Mouse (Mus musculus) CH12.LX (cell line): ENCODE results near the gene Il12rb1. TPM values are rescaled to one million over a fixed set of nuclear protein-coding genes. Genes with fewer than 3 reads are reported as not detected.
A peak's percentile ranks its signal among the peaks of the same experiment; 100 is the strongest.

ENCODE experiments used
- DNase-seq: peaks from one replicate; pipeline ENCODE4 v3.0.0-alpha.2; 2013; ENCODE audit errors: extremely low read depth
- H3K27ac ChIP-seq: 2 replicates; pipeline ENCODE4 v1.5.1; 2012; ENCODE audit warnings: low read depth, mild to moderate bottlenecking, control low read depth, moderate library complexity; ENCODE audit not compliant: insufficient read depth
- H3K27me3 ChIP-seq: replicated peaks from 2 replicates; pipeline ENCODE3; 2012; ENCODE audit warnings: inconsistent platforms
- H3K36me3 ChIP-seq, 2 experiments: replicated peaks in 1 of 2; 2 replicates each; pipeline versions ENCODE3 to v1.6.1; 2012; ENCODE audit warnings: inconsistent platforms in 1 of 2, low read length in 1 of 2, mild to moderate bottlenecking in 1 of 2, mixed read lengths in 1 of 2, moderate library complexity in 1 of 2; ENCODE audit not compliant: control insufficient read depth in 1 of 2, insufficient read depth in 1 of 2
- H3K4me1 ChIP-seq, 2 experiments: 2 replicates each; pipeline ENCODE4 v1.6.1; 2012; ENCODE audit warnings: inconsistent platforms in 1 of 2, moderate library complexity in 1 of 2; ENCODE audit not compliant: insufficient read depth in 2 of 2, control insufficient read depth in 1 of 2
- H3K4me2 ChIP-seq: 2 replicates; pipeline ENCODE4 v1.6.1; 2012; ENCODE audit warnings: low read depth, mild to moderate bottlenecking, control low read depth; ENCODE audit not compliant: poor library complexity, insufficient read depth, severe bottlenecking
- H3K4me3 ChIP-seq, 3 experiments: fragments of 150-350 bp in 1 of 3; sonication (generic) in 1 of 3; replicated peaks in 1 of 3; 2 replicates each; pipeline versions ENCODE3 to v1.5.1; 2011 to 2012; ENCODE audit warnings: low read depth in 2 of 3, low read length in 2 of 3, mild to moderate bottlenecking in 2 of 3, moderate library complexity in 2 of 3, control low read depth in 1 of 3, improper control_type of control experiment in 1 of 3, inconsistent platforms in 1 of 3, mixed read lengths in 1 of 3; ENCODE audit not compliant: poor library complexity in 1 of 3
- H3K79me2 ChIP-seq: replicated peaks from 2 replicates; pipeline ENCODE4 v1.6.1; 2012; ENCODE audit warnings: mild to moderate bottlenecking, moderate library complexity; ENCODE audit not compliant: control insufficient read depth, poor library complexity, insufficient read depth, severe bottlenecking; ENCODE audit errors: extremely low read depth
- H3K9ac ChIP-seq: 2 replicates; pipeline ENCODE4 v1.6.1; 2012; ENCODE audit warnings: low read depth, mild to moderate bottlenecking, control low read depth, moderate library complexity; ENCODE audit not compliant: insufficient read depth
- H3K9me3 ChIP-seq: replicated peaks from 2 replicates; pipeline ENCODE3; 2012; ENCODE audit warnings: low read length, inconsistent platforms, mixed read lengths
- BHLHE40 ChIP-seq: IDR thresholded peaks from 2 replicates; pipeline ENCODE4 v1.6.1; 2011; ENCODE audit warnings: mild to moderate bottlenecking, low read depth, low read length, improper control_type of control experiment
- CHD2 ChIP-seq: IDR thresholded peaks from 2 replicates; pipeline ENCODE4 v1.6.1; 2011; ENCODE audit warnings: low read length, improper control_type of control experiment
- CTCF ChIP-seq, 2 experiments: IDR thresholded peaks in 1 of 2; conservative IDR thresholded peaks in 1 of 2; 2 replicates each; pipeline ENCODE4 v1.5.1; 2011 to 2012; ENCODE audit warnings: low read depth in 2 of 2, low read length in 2 of 2, improper control_type of control experiment in 1 of 2, inconsistent platforms in 1 of 2, mild to moderate bottlenecking in 1 of 2, moderate library complexity in 1 of 2
- E2F4 ChIP-seq: IDR thresholded peaks from 2 replicates; pipeline ENCODE4 v1.6.1; 2011; ENCODE audit warnings: low read depth, low read length, improper control_type of control experiment; ENCODE audit not compliant: insufficient replicate concordance
- ELF1 ChIP-seq: IDR thresholded peaks from 2 replicates; pipeline ENCODE4 v1.6.1; 2014; ENCODE audit warnings: low read depth, mild to moderate bottlenecking, inconsistent platforms, low read length, improper control_type of control experiment
- EP300 ChIP-seq: IDR thresholded peaks from 2 replicates; pipeline ENCODE4 v1.6.1; 2011; ENCODE audit warnings: low read length, improper control_type of control experiment
- GABPA ChIP-seq: IDR thresholded peaks from 2 replicates; pipeline ENCODE4 v1.6.1; 2012; ENCODE audit warnings: low read depth, low read length, improper control_type of control experiment, inconsistent platforms; ENCODE audit not compliant: insufficient replicate concordance
- JUN ChIP-seq: IDR thresholded peaks from 2 replicates; pipeline ENCODE4 v1.6.1; 2011; ENCODE audit warnings: low read depth, mild to moderate bottlenecking, low read length, improper control_type of control experiment, moderate library complexity; ENCODE audit not compliant: insufficient read depth
- MAZ ChIP-seq: IDR thresholded peaks from 2 replicates; pipeline ENCODE4 v1.6.1; 2012; ENCODE audit warnings: low read depth, mild to moderate bottlenecking, inconsistent platforms, low read length, improper control_type of control experiment, moderate library complexity
- MEF2A ChIP-seq: IDR thresholded peaks from 2 replicates; pipeline ENCODE4 v1.6.1; 2014; ENCODE audit warnings: low read depth, mild to moderate bottlenecking, inconsistent platforms, low read length, improper control_type of control experiment, borderline replicate concordance
- MYC ChIP-seq: IDR thresholded peaks from 2 replicates; pipeline ENCODE4 v1.6.1; 2011; ENCODE audit warnings: low read depth, mild to moderate bottlenecking, improper control_type of control experiment, low read length
- NRF1 ChIP-seq: IDR thresholded peaks from 2 replicates; pipeline ENCODE4 v1.6.1; 2014; ENCODE audit warnings: low read depth, mild to moderate bottlenecking, inconsistent platforms, low read length, improper control_type of control experiment, moderate library complexity
- PAX5 ChIP-seq: IDR thresholded peaks from 2 replicates; pipeline ENCODE4 v1.6.1; 2012; ENCODE audit warnings: low read length, inconsistent platforms, mixed read lengths
- POLR2A ChIP-seq: IDR thresholded peaks from 2 replicates; pipeline ENCODE4 v1.6.1; 2011; ENCODE audit warnings: low read depth, mild to moderate bottlenecking, improper control_type of control experiment, low read length
- POLR2AphosphoS2 ChIP-seq: IDR thresholded peaks from 2 replicates; pipeline ENCODE4 v1.6.1; 2011; ENCODE audit warnings: low read depth, low read length, improper control_type of control experiment
- RAD21 ChIP-seq: IDR thresholded peaks from 2 replicates; pipeline ENCODE4 v1.6.1; 2011; ENCODE audit warnings: low read depth, mild to moderate bottlenecking, low read length, improper control_type of control experiment, moderate library complexity
- RCOR1 ChIP-seq: conservative IDR thresholded peaks from 2 replicates; pipeline ENCODE4 v1.6.1; 2012; ENCODE audit warnings: low read depth, mild to moderate bottlenecking, inconsistent platforms, low read length, improper control_type of control experiment
- SIN3A ChIP-seq: IDR thresholded peaks from 2 replicates; pipeline ENCODE4 v1.6.1; 2012; ENCODE audit warnings: low read length, improper control_type of control experiment, inconsistent platforms
- TCF12 ChIP-seq: IDR thresholded peaks from 2 replicates; pipeline ENCODE4 v1.6.1; 2014; ENCODE audit warnings: low read depth, mild to moderate bottlenecking, inconsistent platforms, low read length, improper control_type of control experiment
- UBTF ChIP-seq: IDR thresholded peaks from 2 replicates; pipeline ENCODE4 v1.6.1; 2012; ENCODE audit warnings: low read depth, mild to moderate bottlenecking, inconsistent platforms, low read length, improper control_type of control experiment, moderate library complexity
- USF1 ChIP-seq: IDR thresholded peaks from 2 replicates; pipeline ENCODE4 v1.6.1; 2014; ENCODE audit warnings: low read depth, mild to moderate bottlenecking, inconsistent platforms, low read length, improper control_type of control experiment
- ZC3H11A ChIP-seq: IDR thresholded peaks from 2 replicates; pipeline ENCODE4 v1.6.1; 2012; ENCODE audit warnings: low read depth, mild to moderate bottlenecking, inconsistent platforms, low read length, improper control_type of control experiment
- ZNF384 ChIP-seq: IDR thresholded peaks from 2 replicates; pipeline ENCODE4 v1.6.1; 2012; ENCODE audit warnings: low read depth, low read length, improper control_type of control experiment, inconsistent platforms
- dilution Hi-C: fragments of 300-500 bp; cut with MboI; formaldehyde crosslinking; loops from 2 replicates; pipeline ENCODE4 v1.14.3; 2020; ENCODE audit warnings: low sequenced_read_pairs; ENCODE audit not compliant: extremely low pct_unique_long_range_greater_than_20kb, extremely low pct_ligation_motif_present
- in situ Hi-C: fragments of 300-500 bp; cut with MboI; formaldehyde crosslinking; loops from 3 replicates; pipeline ENCODE4 v1.14.3; 2019; ENCODE audit warnings: low sequenced_read_pairs, low pct_ligation_motif_present, low pct_unique_long_range_greater_than_20kb, mixed read lengths
- polyA plus RNA-seq: library from polyadenylated mRNA; unstranded; fragments of >175 nt; gene quantifications from 2 replicates; pipeline ENCODE4 v1.2.1, GENCODE M21; 2012; ENCODE audit warnings: low read depth; ENCODE audit not compliant: insufficient read length
- total RNA-seq, 2 experiments: library from RNA; depleted of rRNA; stranded (reverse); fragments of 300-350 nt in 1 of 2; fragments of >200 nt in 1 of 2; gene quantifications; 2 replicates each; pipeline ENCODE4 v1.2.3; 2012 to 2014

Il12rb1 gene
- total and polyA plus RNA-seq, 3 experiments, result 4.5 to 23.2 (median 12.5) TPM

DNA sequence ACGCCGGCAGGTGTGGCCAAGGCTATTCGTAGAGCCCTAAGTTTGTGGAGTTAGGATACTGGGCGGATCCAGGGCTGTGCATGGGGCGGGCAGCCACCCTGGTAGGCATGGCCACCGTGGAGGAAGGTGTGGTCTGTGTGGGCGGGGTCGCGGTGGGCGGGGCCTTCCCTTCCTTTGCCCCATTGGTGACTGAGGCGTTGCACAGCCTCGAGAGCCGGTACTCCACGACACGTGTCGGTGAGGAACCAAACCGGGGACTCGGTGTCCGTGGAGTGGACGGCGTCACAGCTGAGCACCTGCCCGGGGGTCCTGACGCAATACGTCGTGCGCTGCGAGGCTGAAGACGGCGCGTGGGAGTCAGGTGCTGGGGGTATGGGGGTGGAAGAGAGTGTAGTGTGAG is 8.4 kb downstream of the Il12rb1 start:
- H3K4me3 ChIP-seq, result no peak overlapping the region
- no peaks in the 10 kb centered on the region for H3K79me2 ChIP-seq
- H3K27ac ChIP-seq, result no peak overlapping the region
- dilution Hi-C loops, result no loop called here
- in situ Hi-C loops, result no loop called here
- no peaks in the 10 kb centered on the region for H3K9me3 ChIP-seq
- no peak overlapping the region for H3K9ac ChIP-seq
- no peaks in the 10 kb centered on the region for H3K27me3 ChIP-seq
- H3K4me1 ChIP-seq, result no peaks in the 10 kb centered on the region
- DNase-seq, result no peak
- TF ChIP-seq GABPA (no peak), CHD2 (no peak), UBTF (no peak), USF1 (no peak), TCF12 (no peak)
- TF ChIP-seq, all 38 proteins: peak for 0
- Histone ChIP-seq H3K4me2 (no peak overlapping the region), H3K36me3 (peaks cover 69 to 85% of the 10 kb centered on the region in 2 experiments)

DNA sequence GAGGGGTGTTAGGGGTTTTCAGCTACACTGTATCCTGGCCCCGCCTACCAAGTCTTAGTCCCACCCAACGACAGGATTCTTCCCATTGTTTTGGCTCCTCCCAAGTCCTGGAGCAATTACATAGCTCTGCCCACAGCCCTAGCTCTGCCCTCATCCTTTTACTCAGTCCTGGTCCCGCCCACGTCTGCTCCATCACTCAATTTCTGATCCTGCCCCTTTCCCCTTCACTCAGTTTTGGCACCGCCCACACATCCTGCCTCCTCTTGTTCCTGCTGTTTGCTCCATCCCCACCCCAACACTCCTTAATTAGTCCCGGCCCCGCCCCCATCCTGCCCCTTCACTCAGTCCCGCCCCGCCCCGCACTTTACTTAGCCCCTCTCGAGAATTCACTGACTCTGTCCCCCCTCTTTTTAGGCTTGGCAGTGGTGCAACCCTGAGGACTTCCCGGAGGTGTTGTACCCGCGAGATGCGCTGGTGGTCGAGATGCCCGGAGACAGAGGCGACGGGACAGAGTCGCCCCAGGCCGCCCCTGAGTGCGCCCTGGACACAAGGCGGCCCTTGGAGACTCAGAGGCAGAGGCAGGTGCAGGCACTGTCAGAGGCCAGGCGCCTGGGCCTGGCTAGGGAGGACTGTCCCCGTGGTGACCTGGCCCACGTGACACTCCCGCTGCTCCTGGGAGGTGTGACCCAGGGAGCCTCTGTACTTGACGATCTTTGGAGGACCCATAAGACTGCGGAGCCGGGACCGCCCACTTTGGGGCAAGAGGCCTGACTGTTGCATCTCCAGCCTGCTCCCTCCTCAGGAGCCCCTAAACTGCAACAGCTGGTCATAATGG is 12.1 kb downstream of the Il12rb1 start:
- H3K9ac ChIP-seq, result no peak overlapping the region
- peaks cover 40 to 60% of the 10 kb centered on the region in 2 experiments for H3K36me3 ChIP-seq
- H3K27me3 ChIP-seq, result no peaks in the 10 kb centered on the region
- DNase-seq, result no peak
- no peak overlapping the region for H3K4me3 ChIP-seq
- in situ Hi-C loops (no loop called here), dilution Hi-C loops (no loop called here)
- TF ChIP-seq CHD2, result no peak
- no peak for TF ChIP-seq EP300
- TF ChIP-seq SIN3A, result no peak
- TF ChIP-seq CTCF (conservative IDR thresholded peaks at IDR 0.05 in 1 of 2, IDR thresholded peaks at IDR 0.05 in 1 of 2; ENCODE audit: low read depth in 2 of 2, low read length in 2 of 2), result no peak
- no peak for TF ChIP-seq MYC
- TF ChIP-seq E2F4, result no peak
- H3K4me1 ChIP-seq, result no peaks in the 10 kb centered on the region
- no peak overlapping the region for H3K27ac ChIP-seq
- no peak overlapping the region for H3K4me2 ChIP-seq
- H3K79me2 ChIP-seq, result no peaks in the 10 kb centered on the region
- H3K9me3 ChIP-seq, result no peaks in the 10 kb centered on the region

GRCm38 (mm10) chr8:70821399-70821962 is 13.2 kb downstream of the Il12rb1 start:
- in situ Hi-C loops (no loop called here), dilution Hi-C loops (no loop called here)
- no peaks in the 10 kb centered on the region for H3K79me2 ChIP-seq
- H3K27ac ChIP-seq, result no peak overlapping the region
- H3K4me2 ChIP-seq, result no peak overlapping the region
- no peak overlapping the region for H3K4me3 ChIP-seq
- H3K9me3 ChIP-seq, result no peaks in the 10 kb centered on the region
- no peak overlapping the region for H3K9ac ChIP-seq
- H3K27me3 ChIP-seq, result no peaks in the 10 kb centered on the region
- H3K36me3 ChIP-seq, result peaks cover 30 to 48% of the 10 kb centered on the region in 2 experiments
- H3K4me1 ChIP-seq, result no peaks in the 10 kb centered on the region
- no peak for DNase-seq
- TF ChIP-seq SIN3A, result no peak
- TF ChIP-seq EP300, result no peak
- TF ChIP-seq ZC3H11A, result peak; percentile 9; the same call in 1 of the 2 replicates
- TF ChIP-seq PAX5, result no peak
- no peak for TF ChIP-seq JUN
- no peak for TF ChIP-seq ELF1
- no peak for TF ChIP-seq MEF2A
- no peak for TF ChIP-seq UBTF
- no peak for TF ChIP-seq MAZ
- TF ChIP-seq CHD2, result no peak
- TF ChIP-seq CTCF (conservative IDR thresholded peaks at IDR 0.05 in 1 of 2, IDR thresholded peaks at IDR 0.05 in 1 of 2; ENCODE audit: low read depth in 2 of 2, low read length in 2 of 2), result peak; percentile 63 to 92
- no peak for TF ChIP-seq NRF1
- TF ChIP-seq BHLHE40, result no peak
- no peak for TF ChIP-seq POLR2A
- no peak for TF ChIP-seq POLR2AphosphoS2
- no peak for TF ChIP-seq RCOR1
- no peak for TF ChIP-seq ZNF384
- no peak for TF ChIP-seq USF1
- peak; percentile 80 for TF ChIP-seq RAD21
